Mouse (Mus musculus) midbrain, embryonic 11.5 days (tissue): Measurements from ENCODE around the gene Slc22a14. TPM values are rescaled to one million over a fixed set of nuclear protein-coding genes. Genes with fewer than 3 reads are reported as not detected.
"Not testable (repeated sequence)": the region's sequence is repeated elsewhere in the genome, so short reads cannot be mapped to it uniquely, and the experiment has no call there.

Experiments used
- ATAC-seq: fragments of 200-750 bp; cut with Nextera tagmentation; 2 replicates; pipeline ENCODE4 v1.8.0; 2017; ENCODE audit warnings: moderate TSS enrichment, moderate library complexity; ENCODE audit not compliant: low FRiP score
- DNase-seq: peaks from one replicate; pipeline ENCODE4 v3.0.0; 2015; ENCODE audit warnings: low spot score; ENCODE audit errors: missing footprints
- H3K27ac ChIP-seq: fragments of 300-500 bp; sonication (generic); 2 replicates; pipeline ENCODE4 v1.5.1; 2014; ENCODE audit warnings: low read depth, low read length
- H3K27me3 ChIP-seq: fragments of 300-500 bp; sonication (generic); 2 replicates; pipeline ENCODE4 v1.6.1; 2014; ENCODE audit warnings: mild to moderate bottlenecking, low read length, moderate library complexity, mixed read lengths; ENCODE audit not compliant: control insufficient read depth, insufficient read depth
- H3K36me3 ChIP-seq: fragments of 300-500 bp; sonication (generic); 2 replicates; pipeline ENCODE4 v1.6.1; 2014; ENCODE audit warnings: mild to moderate bottlenecking, low read length, moderate library complexity, mixed read lengths; ENCODE audit not compliant: control insufficient read depth, insufficient read depth
- H3K4me1 ChIP-seq: fragments of 300-500 bp; sonication (generic); 2 replicates; pipeline ENCODE4 v1.6.1; 2014; ENCODE audit warnings: low read length; ENCODE audit not compliant: control insufficient read depth, insufficient read depth
- H3K4me2 ChIP-seq: fragments of 300-500 bp; sonication (generic); 2 replicates; pipeline ENCODE4 v1.6.1; 2014; ENCODE audit warnings: mild to moderate bottlenecking, moderate library complexity
- H3K4me3 ChIP-seq: fragments of 300-500 bp; sonication (generic); 2 replicates; pipeline ENCODE4 v1.5.1; 2014; ENCODE audit warnings: low read depth, low read length
- H3K9ac ChIP-seq: fragments of 300-500 bp; sonication (generic); 2 replicates; pipeline ENCODE4 v1.6.1; 2014; ENCODE audit warnings: low read length
- H3K9me3 ChIP-seq: fragments of 300-500 bp; sonication (generic); 2 replicates; pipeline ENCODE4 v1.6.1; 2016; ENCODE audit warnings: low read length; ENCODE audit not compliant: control insufficient read depth
- WGBS: fragments of 180-500 bp; shearing (Covaris S2); extraction: QIAGEN DNeasy Blood & Tissue Kit; methylation state at CpG from one replicate; pipeline ENCODE4 v1.1.7; 2014; 5-methylcytosine and 5-hydroxymethylcytosine counted together
- polyA plus RNA-seq: library from polyadenylated mRNA; unstranded; fragments of >200 nt; fragmentation: Nextera tagmentation; extraction: Ambion mirVana; gene quantifications from 2 replicates; pipeline ENCODE4 v1.2.1, GENCODE M21; 2014

Slc22a14 gene
- polyA plus RNA-seq, 1 experiment from 2014 or later = not detected

DNA sequence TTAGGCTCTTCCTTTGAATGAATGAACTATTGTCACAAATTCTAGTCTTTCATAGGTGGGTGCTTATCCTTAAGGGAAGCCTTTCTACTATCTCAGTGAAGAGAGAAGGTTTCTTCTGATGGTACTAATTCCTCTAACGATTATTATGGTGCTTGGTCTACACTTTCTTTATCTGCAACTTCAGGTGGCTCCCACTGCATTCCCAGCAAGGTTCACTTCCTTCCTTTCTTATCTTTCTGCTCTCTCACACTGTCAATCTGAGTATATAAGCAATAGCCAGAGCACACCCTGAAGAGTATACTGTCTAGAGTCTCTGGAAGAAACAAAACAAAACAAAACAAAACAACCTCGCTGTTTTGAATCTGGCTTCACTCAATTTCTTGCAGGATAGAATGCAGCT is 145.7 kb downstream of the Slc22a14 start:
- WGBS = 90% methylated on average over 2 of the region's 2 CpGs
- Histone ChIP-seq H3K4me3 (no peak overlapping the region), H3K36me3 (no peaks in the 10 kb centered on the region), H3K4me2 (no peak overlapping the region), H3K27ac (no peak overlapping the region), H3K9me3 (no peaks in the 10 kb centered on the region), H3K4me1 (no peaks in the 10 kb centered on the region), H3K9ac (no peak overlapping the region), H3K27me3 (no peaks in the 10 kb centered on the region)
- no peak for ATAC-seq
- DNase-seq = no peak

- not testable (repeated sequence) for H3K4me1 ChIP-seq, H3K4me2 ChIP-seq, H3K36me3 ChIP-seq, ATAC-seq, H3K4me3 ChIP-seq, H3K9me3 ChIP-seq, H3K9ac ChIP-seq, H3K27me3 ChIP-seq, H3K27ac ChIP-seq, DNase-seq
- 87% methylated on average over 2 of the region's 2 CpGs for WGBS
Observed at GRCm38 (mm10) chr9:119215341-119215740, 150.0 kb downstream of the Slc22a14 start.

GRCm38 (mm10) chr9:119214601-119215000 is 150.8 kb downstream of the Slc22a14 start:
- WGBS = 94% methylated on average over 6 of the region's 6 CpGs
- Histone ChIP-seq H3K9me3 (no peaks in the 10 kb centered on the region), H3K4me2 (no peak overlapping the region), H3K27me3 (no peaks in the 10 kb centered on the region), H3K4me1 (no peaks in the 10 kb centered on the region), H3K9ac (no peak overlapping the region), H3K36me3 (no peaks in the 10 kb centered on the region), H3K27ac (no peak overlapping the region), H3K4me3 (no peak overlapping the region)
- DNase-seq (no peak), ATAC-seq (no peak)

DNA sequence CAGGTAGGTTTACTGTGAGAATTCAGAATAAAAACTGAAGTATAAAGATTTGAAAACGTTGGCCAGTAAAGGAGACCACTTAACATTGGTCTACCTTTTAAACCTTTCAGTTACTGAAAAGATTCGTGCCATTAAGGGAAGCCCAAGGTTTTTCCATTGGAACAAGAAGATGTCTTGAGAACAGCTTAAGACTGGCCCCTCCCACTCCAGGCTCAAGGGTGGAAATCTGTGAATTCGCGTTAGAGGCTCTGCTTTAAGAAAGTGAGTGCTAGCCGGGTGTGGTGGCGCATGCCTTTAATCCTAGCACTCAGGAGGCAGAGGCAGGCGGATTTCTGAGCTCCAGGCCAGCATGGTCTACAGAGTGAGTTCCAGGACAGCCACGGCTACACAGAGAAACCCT is 152.4 kb downstream of the Slc22a14 start:
- no peak overlapping the region for H3K9ac ChIP-seq
- 80% methylated on average over 8 of the region's 8 CpGs for WGBS
- no peaks in the 10 kb centered on the region for H3K9me3 ChIP-seq
- H3K27ac ChIP-seq = no peak overlapping the region
- no peak overlapping the region for H3K4me3 ChIP-seq
- no peak overlapping the region for H3K4me2 ChIP-seq
- no peak for ATAC-seq
- H3K36me3 ChIP-seq = no peaks in the 10 kb centered on the region
- H3K27me3 ChIP-seq = no peaks in the 10 kb centered on the region
- no peaks in the 10 kb centered on the region for H3K4me1 ChIP-seq
- no peak for DNase-seq

- Histone ChIP-seq H3K9ac (no peak within 1 kb of the TSS), H3K36me3 (no peaks in the 10 kb centered on the region), H3K4me2 (no peak within 1 kb of the TSS), H3K27ac (no peak within 1 kb of the TSS), H3K9me3 (no peaks in the 10 kb centered on the region), H3K27me3 (no peaks in the 10 kb centered on the region), H3K4me1 (no peaks in the 10 kb centered on the region), H3K4me3 (no peak within 1 kb of the TSS)
- 93% methylated on average over 4 of the region's 4 CpGs for WGBS
- DNase-seq = no peak
- ATAC-seq = no peak
Observed at GRCm38 (mm10) chr9:119208998-119209397, 156.4 kb downstream of the Slc22a14 start, which contains the start of gene Slc22a13. Gene Slc22a13 (minus strand): TSS chr9:119209098.

DNA sequence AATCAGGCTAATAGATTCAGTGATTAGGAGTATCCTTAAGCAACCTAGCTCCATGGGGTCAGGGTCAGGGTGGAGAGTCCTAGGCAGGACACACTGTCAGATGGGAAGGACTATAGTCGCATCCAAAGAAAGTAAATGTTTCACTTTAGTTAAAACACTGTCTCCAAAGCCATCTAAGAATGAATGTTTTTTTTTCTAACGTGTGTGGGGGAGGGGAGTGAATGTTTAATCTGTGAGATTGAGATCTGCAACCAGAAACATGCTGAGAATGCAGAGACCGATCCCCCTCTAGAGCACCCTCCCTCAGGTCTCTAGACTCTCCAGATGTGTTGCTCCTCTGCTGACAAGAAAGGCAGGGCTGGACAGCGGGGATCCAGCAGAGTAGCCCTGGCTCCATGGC is 158.2 kb downstream of the Slc22a14 start:
- no peaks in the 10 kb centered on the region for H3K27me3 ChIP-seq
- H3K9me3 ChIP-seq = no peaks in the 10 kb centered on the region
- WGBS = 80% methylated on average over 4 of the region's 4 CpGs
- H3K4me1 ChIP-seq = no peaks in the 10 kb centered on the region
- no peak overlapping the region for H3K4me3 ChIP-seq
- no peak overlapping the region for H3K27ac ChIP-seq
- H3K36me3 ChIP-seq = no peaks in the 10 kb centered on the region
- H3K9ac ChIP-seq = no peak overlapping the region
- DNase-seq (no peak), ATAC-seq (no peak)
- H3K4me2 ChIP-seq = no peak overlapping the region

GRCm38 (mm10) chr9:119206666-119207065 is 158.7 kb downstream of the Slc22a14 start:
- Histone ChIP-seq H3K27me3 (no peaks in the 10 kb centered on the region), H3K4me2 (no peak overlapping the region), H3K9ac (no peak overlapping the region), H3K4me3 (no peak overlapping the region), H3K36me3 (no peaks in the 10 kb centered on the region), H3K4me1 (no peaks in the 10 kb centered on the region), H3K9me3 (no peaks in the 10 kb centered on the region), H3K27ac (no peak overlapping the region)
- 81% methylated on average over 2 of the region's 2 CpGs for WGBS
- ATAC-seq (no peak), DNase-seq (no peak)

DNA sequence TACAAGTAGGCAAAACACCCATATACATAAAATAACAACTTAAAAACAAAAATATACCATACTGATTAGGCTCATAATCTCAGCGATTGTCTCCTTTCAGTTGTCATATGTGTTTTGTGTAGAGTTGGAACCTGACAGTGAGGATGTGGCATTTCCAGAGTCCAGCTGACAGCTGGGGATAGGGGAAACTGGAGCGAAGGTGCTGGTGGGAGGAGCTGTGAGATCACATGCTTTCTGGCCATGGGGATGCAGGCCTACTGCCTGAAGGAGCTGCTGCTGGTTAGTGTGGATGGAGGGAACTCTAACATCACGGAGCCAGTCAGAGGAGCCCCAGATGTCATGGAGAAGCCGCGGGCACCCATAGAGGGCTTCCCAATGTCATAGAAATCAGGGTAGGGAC is 159.6 kb downstream of the Slc22a14 start:
- Histone ChIP-seq H3K4me1 (no peaks in the 10 kb centered on the region), H3K4me3 (no peak overlapping the region), H3K9me3 (no peaks in the 10 kb centered on the region), H3K4me2 (no peak overlapping the region), H3K9ac (no peak overlapping the region), H3K27ac (no peak overlapping the region), H3K27me3 (no peaks in the 10 kb centered on the region), H3K36me3 (no peaks in the 10 kb centered on the region)
- no peak for ATAC-seq
- no peak for DNase-seq
- 87% methylated on average over 5 of the region's 5 CpGs for WGBS

DNA sequence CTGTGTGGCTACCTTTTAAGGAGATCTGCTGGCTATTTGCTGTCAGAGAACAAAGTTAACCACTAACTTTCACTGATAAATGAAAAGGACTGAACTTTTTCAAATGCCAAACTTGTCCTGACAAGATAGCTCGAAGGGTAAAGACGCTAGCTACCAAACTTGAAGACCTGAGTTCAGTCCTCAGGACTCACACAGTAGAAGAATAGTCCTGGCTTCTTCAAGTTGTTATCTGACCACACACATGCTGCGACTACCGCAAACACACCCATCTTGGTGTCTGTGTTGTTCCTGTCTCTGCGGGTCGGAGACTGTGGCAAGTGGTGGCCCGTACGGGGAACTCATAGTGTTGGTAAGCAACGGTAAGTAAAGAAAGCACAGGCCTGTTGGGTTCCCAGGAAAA is 161.7 kb downstream of the Slc22a14 start:
- 95% methylated on average over 9 of the region's 9 CpGs for WGBS
- ATAC-seq = no peak
- DNase-seq = no peak
- Histone ChIP-seq H3K4me2 (no peak overlapping the region), H3K9me3 (no peaks in the 10 kb centered on the region), H3K27ac (no peak overlapping the region), H3K4me3 (no peak overlapping the region), H3K36me3 (no peaks in the 10 kb centered on the region), H3K27me3 (no peaks in the 10 kb centered on the region), H3K4me1 (no peaks in the 10 kb centered on the region), H3K9ac (no peak overlapping the region)

- Histone ChIP-seq H3K27me3 (no peaks in the 10 kb centered on the region), H3K27ac (no peak overlapping the region), H3K4me1 (no peaks in the 10 kb centered on the region), H3K4me2 (no peak overlapping the region), H3K4me3 (no peak overlapping the region), H3K9me3 (no peaks in the 10 kb centered on the region), H3K9ac (no peak overlapping the region), H3K36me3 (no peaks in the 10 kb centered on the region)
- ATAC-seq (no peak), DNase-seq (no peak)
- 86% methylated on average over 5 of the region's 5 CpGs for WGBS
Observed at GRCm38 (mm10) chr9:119201653-119202052, 163.7 kb downstream of the Slc22a14 start.
